Mouse (Mus musculus): Measurements from ENCODE around the gene Nyap2.
"Not testable (repeated sequence)": the region's sequence is repeated elsewhere in the genome, so short reads cannot be mapped to it uniquely, and the experiment has no call there.

The Nyap2 gene

GRCm38 (mm10) chr1:81180686-81181085 lies 103.9 kb downstream of the Nyap2 start:
- DNase-seq (ENCODE audit: low spot score in 2 of 2), result no peak

DNA sequence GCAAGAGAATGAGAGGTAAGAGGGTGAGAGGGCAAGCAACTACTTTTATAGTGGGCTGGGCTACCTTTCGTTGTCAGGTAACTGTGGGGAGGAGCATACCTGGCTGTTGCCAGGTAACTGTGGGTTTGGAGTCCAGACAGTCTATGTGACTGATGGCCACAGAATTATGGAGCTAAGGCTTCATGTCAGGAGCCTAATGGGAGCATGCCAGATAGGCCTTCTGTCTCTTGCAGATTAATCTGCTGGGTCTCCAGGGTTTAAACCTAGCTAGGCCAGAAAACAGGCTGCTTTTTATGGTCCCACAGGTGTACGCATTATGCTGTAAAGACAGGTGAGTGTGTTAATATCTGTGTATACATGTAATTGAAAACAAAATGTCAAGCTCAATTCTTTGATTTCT lies 132.8 kb downstream of the Nyap2 start:
- no peak for DNase-seq (ENCODE audit: low spot score in 2 of 2)

DNA sequence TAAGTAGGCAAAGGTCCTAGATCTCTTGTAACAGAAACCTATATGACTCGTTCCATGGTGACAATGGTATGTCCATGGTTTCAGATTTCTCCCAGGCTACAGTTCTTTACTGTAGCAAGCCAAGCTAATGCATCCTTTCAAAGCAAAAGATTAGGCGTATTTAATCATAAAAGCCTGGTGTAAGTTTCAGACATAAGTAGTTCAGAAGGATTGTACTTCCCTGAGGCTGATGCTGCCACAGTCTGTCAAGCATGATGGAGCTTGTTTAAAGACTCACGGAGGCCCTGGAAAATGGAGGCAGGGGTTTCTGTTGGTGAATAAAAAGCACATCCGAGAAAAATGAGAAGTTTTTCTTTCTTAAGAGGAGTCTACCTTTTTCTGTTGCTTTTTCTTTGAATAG lies 134.7 kb downstream of the Nyap2 start:
- DNase-seq (ENCODE audit: low spot score in 2 of 2), result no peak

DNA sequence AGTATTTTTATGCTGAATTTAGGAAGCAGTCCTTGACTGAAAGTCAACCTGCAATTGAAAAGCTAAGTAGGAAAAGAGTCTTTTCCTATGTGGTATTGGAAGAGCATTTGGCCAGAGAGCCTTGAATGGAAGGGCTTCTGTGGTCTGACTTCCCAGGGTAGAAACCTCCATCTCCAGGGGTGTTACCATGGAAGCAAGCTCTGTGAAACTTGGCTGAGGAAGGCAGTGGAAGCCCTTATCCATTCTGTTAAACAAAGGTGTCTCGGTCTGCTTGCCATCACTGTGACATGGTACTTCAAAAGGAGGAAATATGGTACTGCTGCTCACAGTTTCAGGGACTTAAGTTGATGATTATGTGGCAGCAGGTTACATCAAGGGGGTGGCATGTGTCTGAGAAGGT lies 143.0 kb downstream of the Nyap2 start:
- DNase-seq (ENCODE audit: low spot score in 2 of 2), result no peak

- no peak for DNase-seq (ENCODE audit: low spot score in 2 of 2)
Measured at GRCm38 (mm10) chr1:81231759-81232406, 155.1 kb downstream of the Nyap2 start.

GRCm38 (mm10) chr1:81232407-81232789 lies 155.6 kb downstream of the Nyap2 start:
- not testable (repeated sequence) for DNase-seq (ENCODE audit: low spot score in 2 of 2)

GRCm38 (mm10) chr1:81248447-81249205 lies 171.9 kb downstream of the Nyap2 start:
- no peak for DNase-seq (ENCODE audit: low spot score in 2 of 2)

- no peak for DNase-seq (ENCODE audit: low spot score in 2 of 2)
Measured at GRCm38 (mm10) chr1:81250068-81250467, 173.3 kb downstream of the Nyap2 start.

- DNase-seq (ENCODE audit: low spot score in 2 of 2), result no peak
Measured at GRCm38 (mm10) chr1:81266441-81266840, 189.7 kb downstream of the Nyap2 start.

GRCm38 (mm10) chr1:81280978-81281377 lies 204.2 kb downstream of the Nyap2 start:
- no peak for DNase-seq (ENCODE audit: low spot score in 2 of 2)

- DNase-seq (ENCODE audit: low spot score in 2 of 2), result no peak
Measured at GRCm38 (mm10) chr1:81285633-81286032, 208.9 kb downstream of the Nyap2 start.

- no peak for DNase-seq (ENCODE audit: low spot score in 2 of 2)
Measured at GRCm38 (mm10) chr1:81287088-81287487, 210.3 kb downstream of the Nyap2 start.

GRCm38 (mm10) chr1:81300735-81301134 lies 224.0 kb downstream of the Nyap2 start:
- peak in 1 of 2 experiments; percentile 30 for DNase-seq (ENCODE audit: low spot score in 2 of 2)

DNA sequence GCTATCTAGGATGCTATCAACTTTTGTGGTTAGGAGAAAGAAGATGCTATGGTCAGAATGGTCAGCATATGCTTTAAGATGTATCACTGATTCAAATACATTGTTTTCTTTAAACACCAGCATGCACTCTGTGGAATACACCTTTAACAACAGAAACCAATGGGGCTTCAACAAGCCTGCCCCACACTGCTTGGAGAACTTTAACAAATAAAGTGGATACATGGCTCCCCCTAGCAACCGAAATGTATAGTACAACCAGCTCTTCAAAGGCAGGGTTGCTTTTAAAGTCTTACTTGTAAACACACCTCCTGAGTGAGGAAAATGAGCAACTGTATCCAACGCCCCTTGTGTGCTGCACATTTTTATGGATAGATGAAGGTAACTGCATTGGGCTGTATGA lies 224.9 kb downstream of the Nyap2 start:
- DNase-seq (ENCODE audit: low spot score in 2 of 2), result peak in 1 of 2 experiments; percentile 80

DNA sequence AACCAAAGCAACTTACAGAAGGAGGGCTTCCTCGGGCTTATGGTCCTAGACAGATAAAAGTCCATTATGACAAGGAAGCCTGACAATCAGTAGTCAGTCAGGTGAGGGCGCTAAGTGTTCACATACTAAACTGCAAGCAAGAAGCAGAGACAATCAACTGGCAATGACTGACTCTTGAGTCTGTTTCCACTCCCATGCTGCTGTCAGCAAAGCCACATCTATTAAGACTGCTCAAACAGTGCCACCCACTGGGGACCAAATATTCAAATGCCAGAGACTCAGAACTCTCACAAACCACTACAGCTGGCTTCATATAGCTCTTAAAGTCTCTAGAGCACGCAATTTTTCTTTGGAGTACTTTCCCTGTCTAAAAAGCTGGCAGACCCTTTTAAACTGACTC lies 226.6 kb downstream of the Nyap2 start:
- DNase-seq (ENCODE audit: low spot score in 2 of 2), result no peak

DNA sequence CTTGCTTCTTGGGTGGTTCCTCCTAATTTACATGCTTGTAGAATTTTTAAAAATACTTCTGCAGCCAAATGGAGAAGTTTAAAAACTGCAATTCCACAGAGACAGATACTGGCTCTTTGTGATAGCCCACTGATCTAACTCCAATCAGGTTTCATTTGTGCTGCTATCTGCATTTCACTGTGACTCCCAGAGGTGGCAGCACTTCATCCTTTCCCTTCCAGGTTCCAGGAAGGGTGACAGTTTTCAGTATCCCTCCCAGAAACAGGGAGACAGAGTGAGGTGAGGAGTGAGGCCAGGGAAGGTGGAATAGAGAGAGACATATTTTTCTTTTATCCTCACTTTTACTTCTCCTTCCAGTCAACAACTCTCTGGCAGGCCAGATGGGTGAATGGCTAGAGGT lies 230.7 kb downstream of the Nyap2 start:
- no peak for DNase-seq (ENCODE audit: low spot score in 2 of 2)

GRCm38 (mm10) chr1:81307934-81308333 lies 231.2 kb downstream of the Nyap2 start:
- no peak for DNase-seq (ENCODE audit: low spot score in 2 of 2)

DNA sequence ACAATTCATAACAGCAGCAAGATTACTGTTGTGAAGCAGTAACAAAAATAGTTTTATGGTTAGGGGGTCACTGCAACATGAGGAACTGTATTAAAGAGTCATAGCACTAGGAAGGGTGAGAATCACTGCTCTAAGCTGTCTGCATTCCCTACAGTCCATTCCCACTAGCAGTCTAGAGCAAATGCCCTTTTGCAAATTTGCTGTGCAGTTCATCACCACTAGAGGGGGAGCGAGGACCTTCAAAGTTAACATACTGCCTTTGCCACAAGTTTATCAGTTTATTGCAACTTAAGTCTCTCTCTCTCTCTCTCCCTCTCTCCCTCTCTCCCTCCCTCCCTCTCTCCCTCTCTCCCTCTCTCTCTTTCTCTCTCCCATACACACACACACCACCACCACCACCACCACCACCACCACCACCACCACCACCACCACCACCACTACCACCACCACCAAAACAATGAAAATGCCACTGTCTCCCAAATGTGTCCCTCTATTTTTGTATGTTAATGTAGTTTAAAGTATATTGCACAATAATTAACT lies 233.4 kb downstream of the Nyap2 start:
- peak; percentile 14 to 79 for DNase-seq (ENCODE audit: low spot score in 2 of 2)

DNA sequence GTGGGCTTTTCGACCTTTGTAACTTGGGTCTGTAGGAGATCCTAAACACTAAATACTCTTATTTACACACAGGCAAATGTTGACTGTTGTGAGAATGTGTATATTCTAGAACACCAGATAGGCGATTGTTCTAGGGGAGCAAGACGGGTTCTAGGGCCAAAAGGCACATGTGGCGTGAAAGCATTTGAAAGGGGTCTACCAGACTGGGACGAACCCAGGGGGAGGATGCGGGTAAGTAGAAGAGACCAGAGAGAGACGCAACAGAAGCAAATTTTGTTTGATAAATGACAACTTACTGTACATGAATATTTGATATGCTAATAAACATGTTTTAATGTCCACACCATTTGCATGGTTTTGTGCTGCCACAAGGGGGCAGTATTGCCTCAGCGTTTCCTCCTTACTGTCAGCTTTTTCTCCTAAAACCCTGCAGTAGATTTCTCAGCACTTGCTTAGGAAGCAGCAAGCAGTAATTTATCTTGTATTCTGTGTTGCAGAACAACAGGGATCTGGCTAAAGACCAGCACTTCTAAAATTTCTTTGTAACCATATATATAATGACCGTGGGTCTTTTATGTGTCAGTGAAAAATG lies 239.7 kb downstream of the Nyap2 start:
- DNase-seq (ENCODE audit: low spot score in 2 of 2), result peak; percentile 18 to 78

- DNase-seq (ENCODE audit: low spot score in 2 of 2), result peak in 1 of 2 experiments; percentile 8
Measured at GRCm38 (mm10) chr1:81316995-81317413, 240.3 kb downstream of the Nyap2 start.

- no peak for DNase-seq (ENCODE audit: low spot score in 2 of 2)
Measured at GRCm38 (mm10) chr1:81387722-81388121, 311.0 kb downstream of the Nyap2 start.
